Mouse (Mus musculus) liver, postnatal 0 days (tissue): ENCODE data around the gene Stk40.

Source experiments
- CTCF ChIP-seq: sonication (generic); IDR thresholded peaks from 2 replicates; pipeline ENCODE4 v1.5.1; 2016; ENCODE audit warnings: antibody characterized with exemption, low read depth
- EP300 ChIP-seq: IDR thresholded peaks from 2 replicates; pipeline ENCODE4 v1.6.1; 2016; ENCODE audit warnings: antibody characterized with exemption, low read depth, mild to moderate bottlenecking

DNA sequence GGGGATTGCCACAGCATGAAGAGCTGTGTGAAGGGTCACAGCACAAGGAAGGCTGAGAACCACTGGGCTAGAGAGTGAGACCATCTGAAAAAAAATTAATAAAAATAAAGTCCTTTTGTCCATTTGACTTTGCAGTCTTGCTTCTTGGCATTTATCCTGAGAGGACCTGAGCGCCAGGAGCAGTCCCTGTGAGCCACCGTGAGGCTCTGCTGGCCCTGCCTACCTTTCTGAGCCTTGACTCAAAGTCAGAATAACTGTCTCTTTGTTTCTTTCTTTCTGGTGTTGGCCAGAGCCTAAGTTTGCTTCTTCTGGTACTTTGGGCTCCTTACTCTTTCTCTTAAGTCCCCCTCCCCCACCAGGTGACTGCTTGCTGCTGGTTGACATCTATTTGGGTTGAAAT, 16.7 kb downstream of the Stk40 start:
- TF ChIP-seq CTCF: no peak
- TF ChIP-seq EP300: no peak
